Mouse (Mus musculus): Measurements from ENCODE around the gene S100a9.

DNA sequence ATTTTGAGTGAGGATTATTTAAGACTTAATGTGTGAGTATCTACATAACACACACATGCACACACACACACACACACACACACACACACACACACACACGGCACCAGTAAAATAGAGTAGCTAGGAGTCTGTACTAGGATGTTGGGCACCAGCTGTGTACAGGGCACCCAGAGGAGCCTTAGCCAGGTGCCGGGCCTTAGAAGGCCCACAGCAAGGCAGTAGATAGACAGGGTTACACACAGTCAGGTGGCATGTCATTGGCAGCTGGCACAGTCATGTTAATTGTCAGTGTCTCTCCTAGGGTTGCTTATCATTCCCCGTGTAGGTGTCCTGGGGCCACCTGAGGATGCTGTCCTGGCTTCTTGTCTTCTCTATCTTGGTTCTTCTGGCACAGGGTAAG, 31.1 kb upstream of the S100a9 start, which contains the start of gene Pglyrp4:
- TF ChIP-seq EP300 (IDR thresholded peaks at IDR 0.05; ENCODE audit: insufficient read depth, low read depth, low read length): no peak
- TF ChIP-seq CTCF (IDR thresholded peaks at IDR 0.05; ENCODE audit: low read depth, low read length): no peak

All from ES-Bruce4 (cell line).